Mouse (Mus musculus) lung, embryonic 16.5 days (tissue): ENCODE results near the gene Fiz1. TPM values are rescaled to one million over a fixed set of nuclear protein-coding genes. Genes with fewer than 3 reads are reported as not detected.

Source experiments
- ATAC-seq: fragments of 200-750 bp; cut with Nextera tagmentation; 2 replicates; pipeline ENCODE4 v1.8.0; 2017; ENCODE audit warnings: low read depth, mild to moderate bottlenecking, moderate library complexity
- H3K27ac ChIP-seq: fragments of 300-500 bp; sonication (generic); 2 replicates; pipeline ENCODE4 v1.5.1; 2014; ENCODE audit warnings: mild to moderate bottlenecking, control low read depth, low read length
- H3K27me3 ChIP-seq: fragments of 300-500 bp; sonication (generic); 2 replicates; pipeline ENCODE4 v1.6.1; 2014; ENCODE audit warnings: low read depth, low read length, mixed read lengths; ENCODE audit not compliant: control insufficient read depth, insufficient read depth
- H3K36me3 ChIP-seq: fragments of 300-500 bp; sonication (generic); 2 replicates; pipeline ENCODE4 v1.6.1; 2014; ENCODE audit warnings: low read length; ENCODE audit not compliant: control insufficient read depth, insufficient read depth
- H3K4me1 ChIP-seq: fragments of 300-500 bp; sonication (generic); replicated peaks from 2 replicates; pipeline ENCODE4 v1.6.1; 2014; ENCODE audit warnings: low read length, mixed read lengths; ENCODE audit not compliant: control insufficient read depth, insufficient read depth
- H3K4me2 ChIP-seq: fragments of 300-500 bp; sonication (generic); 2 replicates; pipeline ENCODE4 v1.6.1; 2014; ENCODE audit warnings: low read depth, low read length, control low read depth
- H3K4me3 ChIP-seq: fragments of 300-500 bp; sonication (generic); 2 replicates; pipeline ENCODE4 v1.5.1; 2014; ENCODE audit warnings: mild to moderate bottlenecking, low read length, control low read depth
- H3K9ac ChIP-seq: fragments of 300-500 bp; sonication (generic); 2 replicates; pipeline ENCODE4 v1.6.1; 2014; ENCODE audit warnings: low read length, control low read depth
- H3K9me3 ChIP-seq: fragments of 300-500 bp; sonication (generic); 2 replicates; pipeline ENCODE4 v1.6.1; 2016; ENCODE audit warnings: low read length; ENCODE audit not compliant: control insufficient read depth
- WGBS: fragments of 180-500 bp; shearing (Covaris S2); extraction: QIAGEN DNeasy Blood & Tissue Kit; methylation state at CpG from one replicate; pipeline ENCODE4 v1.1.7; 2014; 5-methylcytosine and 5-hydroxymethylcytosine counted together
- polyA plus RNA-seq: library from polyadenylated mRNA; unstranded; fragments of >200 nt; fragmentation: Nextera tagmentation; extraction: Ambion mirVana; gene quantifications from 2 replicates; pipeline ENCODE4 v1.2.1, GENCODE M21; 2015

Gene Fiz1
- polyA plus RNA-seq, 1 experiment from 2014 or later = 34.5 TPM

GRCm38 (mm10) chr7:5057381-5057780, 42.9 kb upstream of the Fiz1 start:
- Histone ChIP-seq H3K27ac (no peak overlapping the region), H3K36me3 (no peaks in the 10 kb centered on the region), H3K4me3 (no peak overlapping the region; the same call in 1 of the 2 replicates), H3K4me1 (peaks cover 25% of the 10 kb centered on the region), H3K4me2 (no peak overlapping the region), H3K27me3 (peaks cover 61% of the 10 kb centered on the region), H3K9ac (no peak overlapping the region), H3K9me3 (no peaks in the 10 kb centered on the region)
- no peak for ATAC-seq
- 26% methylated on average over 8 of the region's 8 CpGs for WGBS

DNA sequence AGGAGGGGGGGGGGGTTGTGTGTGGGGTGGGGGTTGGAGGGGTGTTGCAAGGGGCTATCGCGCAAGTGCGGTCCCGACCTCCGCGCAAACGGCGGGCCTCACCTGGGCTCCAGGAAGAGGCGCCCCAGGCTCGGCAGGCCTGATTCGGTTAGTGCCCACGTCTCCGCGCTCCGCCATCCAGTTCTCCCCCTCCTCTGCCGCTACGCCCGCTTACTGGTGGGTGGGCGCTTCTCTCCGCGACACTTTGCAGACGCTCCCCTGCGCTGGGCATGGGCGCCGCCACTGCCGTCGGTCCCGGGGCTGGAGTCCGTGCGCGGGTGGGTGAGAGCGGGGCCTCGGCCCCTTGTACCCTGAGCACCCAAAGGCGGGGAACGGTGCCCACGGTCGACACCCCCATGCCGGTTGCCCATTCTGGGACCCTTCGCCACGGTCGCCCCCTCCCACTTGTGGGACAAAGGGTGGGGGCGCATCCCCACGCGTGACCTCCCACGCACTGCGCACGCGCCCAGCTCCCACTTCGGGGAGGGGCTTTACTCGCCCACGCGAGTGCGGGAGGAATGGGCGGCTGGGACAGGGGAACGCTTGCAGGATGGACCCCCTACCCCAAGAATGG, 42.3 kb upstream of the Fiz1 start:
- Histone ChIP-seq H3K9me3 (no peaks in the 10 kb centered on the region), H3K4me3 (peak overlapping the region; percentile 45), H3K4me1 (peaks cover 31% of the 10 kb centered on the region), H3K4me2 (peak overlapping the region; percentile 57), H3K27ac (no peak overlapping the region), H3K27me3 (peaks cover 68% of the 10 kb centered on the region), H3K36me3 (no peaks in the 10 kb centered on the region), H3K9ac (peak overlapping the region; percentile 53)
- 1% methylated on average over 55 of the region's 55 CpGs for WGBS
- no peak for ATAC-seq

- peak overlapping the region; percentile 82 for H3K4me2 ChIP-seq
- H3K36me3 ChIP-seq = no peaks in the 10 kb centered on the region
- H3K27me3 ChIP-seq = peaks cover 67% of the 10 kb centered on the region
- H3K27ac ChIP-seq = no peak overlapping the region
- peak overlapping the region; percentile 73 for H3K4me3 ChIP-seq
- ATAC-seq = no peak
- WGBS = 11% methylated on average over 32 of the region's 32 CpGs
- peaks cover 23% of the 10 kb centered on the region for H3K4me1 ChIP-seq
- H3K9ac ChIP-seq = peak overlapping the region; percentile 53
- no peaks in the 10 kb centered on the region for H3K9me3 ChIP-seq
These were observed 39.1 kb upstream of the Fiz1 start for GRCm38 (mm10) chr7:5053456-5054179.

DNA sequence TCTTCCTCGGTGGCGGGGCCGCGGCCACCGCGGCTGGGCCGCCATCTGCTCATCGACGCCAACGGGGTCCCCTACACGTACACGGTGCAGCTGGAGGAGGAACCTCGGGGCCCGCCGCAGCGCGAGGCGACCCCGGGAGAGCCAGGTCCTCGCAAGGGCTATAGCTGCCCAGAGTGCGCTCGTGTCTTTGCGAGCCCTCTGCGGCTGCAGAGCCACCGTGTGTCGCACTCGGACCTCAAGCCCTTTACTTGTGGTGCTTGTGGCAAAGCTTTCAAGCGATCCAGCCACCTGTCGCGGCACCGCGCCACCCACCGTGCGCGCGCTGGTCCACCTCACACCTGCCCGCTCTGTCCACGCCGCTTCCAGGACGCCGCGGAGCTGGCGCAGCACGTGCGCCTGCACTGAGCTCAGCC, 38.4 kb upstream of the Fiz1 start:
- Histone ChIP-seq H3K9me3 (no peaks in the 10 kb centered on the region), H3K36me3 (no peaks in the 10 kb centered on the region), H3K27ac (no peak overlapping the region), H3K9ac (peak overlapping the region; percentile 86), H3K4me2 (peak overlapping the region; percentile 82), H3K4me3 (peak overlapping the region; percentile 73), H3K27me3 (peaks cover 60% of the 10 kb centered on the region), H3K4me1 (peaks cover 23% of the 10 kb centered on the region)
- no peak for ATAC-seq
- WGBS = 5% methylated on average over 43 of the region's 45 CpGs

GRCm38 (mm10) chr7:5052438-5052837, 37.9 kb upstream of the Fiz1 start:
- peaks cover 56% of the 10 kb centered on the region for H3K27me3 ChIP-seq
- H3K4me3 ChIP-seq = peak overlapping the region; percentile 73
- peak overlapping the region; percentile 82 for H3K4me2 ChIP-seq
- ATAC-seq = no peak
- H3K4me1 ChIP-seq = peaks cover 23% of the 10 kb centered on the region
- under 1% methylated on average over 12 of the region's 12 CpGs for WGBS
- peak overlapping the region; percentile 86 for H3K9ac ChIP-seq
- H3K36me3 ChIP-seq = no peaks in the 10 kb centered on the region
- no peaks in the 10 kb centered on the region for H3K9me3 ChIP-seq
- H3K27ac ChIP-seq = no peak overlapping the region

GRCm38 (mm10) chr7:5051193-5052192, 37.0 kb upstream of the Fiz1 start, which contains the start of gene Zfp580:
TSS of gene Zfp580 (plus strand) at chr7:5051538.
- peak within 1 kb of the TSS; percentile 73 for H3K4me3 ChIP-seq
- under 1% methylated on average over 65 of the region's 65 CpGs for WGBS
- ATAC-seq = peak; percentile 90
- H3K4me1 ChIP-seq = peaks cover 22% of the 10 kb centered on the region
- no peaks in the 10 kb centered on the region for H3K9me3 ChIP-seq
- H3K27ac ChIP-seq = peak within 1 kb of the TSS; percentile 65
- peak within 1 kb of the TSS; percentile 86 for H3K9ac ChIP-seq
- peak within 1 kb of the TSS; percentile 82 for H3K4me2 ChIP-seq
- no peaks in the 10 kb centered on the region for H3K36me3 ChIP-seq
- H3K27me3 ChIP-seq = peaks cover 48% of the 10 kb centered on the region

DNA sequence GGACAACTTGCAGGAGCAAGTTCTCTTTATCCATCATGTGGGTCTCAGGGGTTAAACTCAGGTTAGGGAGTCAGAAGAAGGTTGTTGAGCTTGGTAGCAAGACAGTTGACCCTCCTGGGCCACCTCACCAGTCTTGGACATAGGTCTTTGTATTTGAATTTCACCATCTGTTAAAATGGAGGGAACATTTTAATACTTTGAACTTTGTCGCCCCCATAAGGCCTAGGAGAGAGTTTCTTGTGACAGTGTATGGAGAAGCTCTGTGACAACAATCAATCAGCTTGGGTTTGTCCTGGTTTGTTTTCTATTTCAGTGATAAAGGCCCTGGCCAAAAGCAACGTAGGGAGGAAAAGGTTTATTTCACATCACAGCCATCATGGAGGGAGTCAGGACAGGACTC, 32.8 kb upstream of the Fiz1 start:
- H3K9me3 ChIP-seq = no peaks in the 10 kb centered on the region
- H3K27ac ChIP-seq = no peak overlapping the region
- ATAC-seq = no peak
- no peaks in the 10 kb centered on the region for H3K36me3 ChIP-seq
- H3K4me2 ChIP-seq = no peak overlapping the region
- no peak overlapping the region for H3K4me3 ChIP-seq
- H3K27me3 ChIP-seq = peaks cover 6% of the 10 kb centered on the region; the same call in 1 of the 2 replicates
- H3K4me1 ChIP-seq = peaks cover 6% of the 10 kb centered on the region
- WGBS = 13% methylated on average over 2 of the region's 2 CpGs
- H3K9ac ChIP-seq = no peak overlapping the region

GRCm38 (mm10) chr7:5046112-5046511, 31.6 kb upstream of the Fiz1 start:
- no peaks in the 10 kb centered on the region; the same call in 1 of the 2 replicates for H3K4me1 ChIP-seq
- no peak overlapping the region for H3K4me3 ChIP-seq
- H3K36me3 ChIP-seq = no peaks in the 10 kb centered on the region
- H3K9me3 ChIP-seq = no peaks in the 10 kb centered on the region
- H3K9ac ChIP-seq = no peak overlapping the region
- no peak for ATAC-seq
- H3K27ac ChIP-seq = no peak overlapping the region
- WGBS = 72% methylated on average over 2 of the region's 2 CpGs
- H3K27me3 ChIP-seq = no peaks in the 10 kb centered on the region
- H3K4me2 ChIP-seq = no peak overlapping the region

GRCm38 (mm10) chr7:5044981-5045380, 30.5 kb upstream of the Fiz1 start:
- H3K4me2 ChIP-seq = no peak overlapping the region
- no peak for ATAC-seq
- WGBS = 57% methylated on average over 2 of the region's 2 CpGs

More at GRCm38 (mm10) chr7:5044981-5045380, 30.5 kb upstream of the Fiz1 start:
- Histone ChIP-seq H3K27me3 (no peaks in the 10 kb centered on the region), H3K9ac (no peak overlapping the region), H3K4me1 (no peaks in the 10 kb centered on the region), H3K36me3 (no peaks in the 10 kb centered on the region), H3K4me3 (no peak overlapping the region), H3K27ac (no peak overlapping the region), H3K9me3 (no peaks in the 10 kb centered on the region)
